Mouse (Mus musculus) megakaryocyte, embryonic 14.5 days (primary cell): ENCODE data around the gene Itgb7.

Experiments
- FLI1 ChIP-seq: IDR thresholded peaks from 2 replicates; pipeline ENCODE4 v1.6.1; 2012; ENCODE audit warnings: low read length, inconsistent platforms, mixed read lengths
- GATA1 ChIP-seq: IDR thresholded peaks from 3 replicates; pipeline ENCODE4 v1.6.1; 2012; ENCODE audit warnings: mixed read lengths, low read length, inconsistent platforms, borderline replicate concordance

DNA sequence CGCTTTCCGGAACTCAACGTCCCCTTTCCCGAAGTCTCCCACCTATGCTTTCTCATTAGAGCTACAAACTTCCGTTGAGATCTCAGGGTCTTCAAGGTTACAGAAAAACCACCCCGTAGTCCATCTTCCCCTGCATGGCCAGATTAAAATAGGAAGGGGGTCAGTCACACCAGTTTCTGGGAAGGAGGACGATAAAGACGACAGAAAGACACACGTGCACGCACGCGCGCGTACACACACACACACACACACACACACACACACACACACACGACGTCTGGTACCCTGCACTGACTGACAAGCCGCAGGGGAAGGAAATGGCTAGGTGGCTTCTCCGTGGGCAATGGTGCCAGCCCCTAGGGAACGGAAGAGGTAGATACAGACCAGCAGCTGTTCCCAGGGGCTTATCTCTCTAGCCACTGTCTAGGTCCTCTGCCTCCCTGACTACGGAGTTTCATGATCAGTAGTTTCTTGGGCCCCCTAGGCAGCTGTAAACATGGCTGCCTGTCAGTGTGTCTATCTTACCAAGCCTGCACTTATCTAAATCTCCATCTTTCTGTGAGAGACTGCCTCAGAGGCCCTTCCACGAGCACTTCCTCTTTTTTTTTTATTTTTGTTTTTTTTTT, 6.6 kb downstream of the Itgb7 start:
- TF ChIP-seq GATA1 = peak; percentile 22; the same call in 1 of the 3 replicates
- no peak for TF ChIP-seq FLI1
